Mouse (Mus musculus): ENCODE measurements around the gene Gm21836.
A peak's percentile ranks its signal among the peaks of the same experiment; 100 is the strongest.

DNA sequence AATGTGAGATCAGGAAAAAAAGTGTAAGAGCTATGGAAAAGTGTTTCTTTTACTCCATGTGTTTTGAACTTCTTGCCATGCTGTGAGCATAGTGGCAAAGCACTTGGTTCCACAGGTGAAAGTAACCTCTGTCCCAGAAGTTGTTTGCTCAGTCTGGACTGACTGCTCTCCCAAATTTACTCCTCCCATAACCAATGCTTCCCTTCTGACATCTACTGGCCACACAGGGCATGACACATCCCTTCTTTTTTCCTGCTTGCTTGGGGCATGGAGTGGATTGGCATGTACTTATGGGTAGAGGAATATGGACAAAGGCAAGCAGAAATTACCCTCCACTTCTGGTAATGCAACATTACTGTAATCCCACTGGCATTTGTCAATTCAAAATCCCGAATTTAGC lies 37.0 kb downstream of the Gm21836 start:
- TF ChIP-seq CTCF (IDR thresholded peaks at IDR 0.05; ENCODE audit: borderline replicate concordance, insufficient read depth, low read length): peak; percentile 14; the same call in 1 of the 2 replicates
- no peak for TF ChIP-seq POLR2A (IDR thresholded peaks at IDR 0.05; ENCODE audit: low read depth, low read length)

Data from embryonic fibroblast, embryonic 13.5 days (primary cell).